Mouse (Mus musculus) erythroblast, embryonic 14.5 days (primary cell): ENCODE data around the gene Wdr37.

Source experiments
- GATA1 ChIP-seq: IDR thresholded peaks from 2 replicates; pipeline ENCODE4 v1.6.1; 2012; ENCODE audit warnings: low read length, inconsistent platforms, mixed read lengths
- TAL1 ChIP-seq: IDR thresholded peaks from 3 replicates; pipeline ENCODE4 v1.6.1; 2012; ENCODE audit warnings: low read length, inconsistent platforms, mixed read lengths

DNA sequence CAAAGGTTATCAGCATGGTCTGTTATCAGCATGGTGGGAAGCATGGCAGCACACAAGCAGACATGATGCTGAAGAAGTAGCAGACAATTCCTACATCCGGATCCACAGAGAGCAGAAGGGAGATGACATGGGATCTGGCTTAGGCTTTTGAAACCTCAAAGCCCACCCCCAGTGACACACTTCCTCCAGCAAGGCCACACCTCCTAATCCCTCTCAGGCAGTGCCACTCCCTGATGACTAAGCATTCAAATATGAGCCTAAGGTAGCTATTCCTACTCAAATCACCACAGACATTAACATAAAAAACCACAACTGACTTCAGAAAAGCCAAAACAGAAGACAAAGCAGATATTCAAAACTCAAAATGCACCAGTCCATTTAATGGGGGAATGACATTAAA is 42.8 kb downstream of the Wdr37 start:
- TF ChIP-seq GATA1 (no peak), TAL1 (no peak)
